Mouse (Mus musculus) testis, adult 2 months (tissue): ENCODE data around the gene Gmfg. TPM values are rescaled to one million over a fixed set of nuclear protein-coding genes. Genes with fewer than 3 reads are reported as not detected.

ENCODE experiments used
- H3K27ac ChIP-seq: fragments of 200-500 bp; 2 replicates; pipeline ENCODE4 v1.5.1; 2012; ENCODE audit warnings: low read depth, low read length; ENCODE audit not compliant: control insufficient read depth, insufficient read depth
- H3K27me3 ChIP-seq: fragments of 200-500 bp; 2 replicates; pipeline ENCODE4 v1.6.1; 2012; ENCODE audit warnings: mild to moderate bottlenecking, low read length, moderate library complexity; ENCODE audit not compliant: control insufficient read depth, insufficient read depth
- H3K36me3 ChIP-seq: fragments of 200-500 bp; 2 replicates; pipeline ENCODE4 v1.6.1; 2012; ENCODE audit warnings: mild to moderate bottlenecking, low read length; ENCODE audit not compliant: control insufficient read depth, insufficient read depth
- H3K4me1 ChIP-seq: fragments of 200-500 bp; 2 replicates; pipeline ENCODE4 v1.6.1; 2012; ENCODE audit warnings: low read length; ENCODE audit not compliant: control insufficient read depth, insufficient read depth
- H3K4me3 ChIP-seq: fragments of 200-500 bp; 2 replicates; pipeline ENCODE4 v1.5.1; 2012; ENCODE audit warnings: low read depth, mild to moderate bottlenecking, low read length, moderate library complexity, mixed read lengths; ENCODE audit not compliant: control insufficient read depth
- CTCF ChIP-seq: fragments of 200-500 bp; IDR thresholded peaks from 2 replicates; pipeline ENCODE4 v1.5.1; 2012; ENCODE audit warnings: low read depth, mild to moderate bottlenecking, inconsistent platforms, low read length, moderate library complexity; ENCODE audit not compliant: control insufficient read depth, insufficient read depth, insufficient replicate concordance
- POLR2A ChIP-seq: fragments of 200-500 bp; IDR thresholded peaks from 2 replicates; pipeline ENCODE4 v1.6.1; 2012; ENCODE audit warnings: low read depth, mild to moderate bottlenecking, inconsistent platforms, low read length, moderate library complexity; ENCODE audit not compliant: control insufficient read depth
- polyA plus RNA-seq: library from polyadenylated mRNA; depleted of rRNA; stranded (reverse); fragments of >200 nt; gene quantifications from 2 replicates; pipeline ENCODE4 v1.2.3, GENCODE M21; 2012

The Gmfg gene
- polyA plus RNA-seq, 1 experiment: 8.8 TPM

DNA sequence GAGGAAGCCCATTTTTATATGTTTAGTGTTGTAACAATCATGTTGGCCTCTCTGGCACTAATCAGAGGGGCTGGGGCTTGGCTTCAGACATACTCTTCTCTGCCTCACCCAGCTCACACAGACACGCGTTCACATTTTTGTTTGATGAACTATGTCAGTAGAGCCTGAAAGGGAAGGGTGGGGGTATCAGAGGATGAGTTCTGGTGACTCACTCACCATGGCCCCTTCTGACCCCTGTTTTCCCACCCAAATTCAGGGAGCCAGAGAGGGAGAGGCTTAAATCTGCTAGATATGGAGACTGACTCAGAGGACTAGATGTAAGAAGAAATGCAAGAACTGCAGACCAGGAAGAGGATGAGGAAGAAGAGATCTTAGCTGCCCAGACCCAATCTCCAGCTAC lies 17.8 kb upstream of the Gmfg start:
- Histone ChIP-seq H3K27me3 (no peaks in the 10 kb centered on the region), H3K36me3 (peaks cover 4% of the 10 kb centered on the region), H3K4me1 (peaks cover 2% of the 10 kb centered on the region; the same call in 1 of the 2 replicates), H3K4me3 (no peak overlapping the region), H3K27ac (no peak overlapping the region)
- TF ChIP-seq POLR2A (no peak), CTCF (no peak)

DNA sequence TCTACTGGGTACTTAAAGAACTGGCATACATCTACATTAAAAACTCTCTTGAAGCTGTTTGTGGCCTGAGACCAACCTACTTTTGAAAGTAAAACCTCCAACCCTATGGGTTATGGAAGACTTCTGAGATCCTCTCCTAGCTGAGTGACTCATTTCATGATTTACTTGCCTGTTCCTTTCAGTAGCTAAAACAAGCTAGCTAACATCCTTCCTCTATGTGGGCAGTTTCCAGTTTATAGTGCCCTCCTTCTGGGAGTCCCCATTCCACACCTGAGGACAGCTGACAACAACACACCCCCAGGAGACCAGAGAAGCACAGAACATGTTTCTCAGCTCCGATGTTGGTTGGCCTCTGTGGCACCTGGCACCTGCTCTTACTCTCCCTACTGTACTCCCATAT lies 14.2 kb upstream of the Gmfg start:
- no peak overlapping the region for H3K27ac ChIP-seq
- H3K4me1 ChIP-seq: peaks cover 2% of the 10 kb centered on the region; the same call in 1 of the 2 replicates
- TF ChIP-seq CTCF: no peak
- TF ChIP-seq POLR2A: no peak
- no peak overlapping the region for H3K4me3 ChIP-seq
- peaks cover 3% of the 10 kb centered on the region for H3K36me3 ChIP-seq
- H3K27me3 ChIP-seq: no peaks in the 10 kb centered on the region

DNA sequence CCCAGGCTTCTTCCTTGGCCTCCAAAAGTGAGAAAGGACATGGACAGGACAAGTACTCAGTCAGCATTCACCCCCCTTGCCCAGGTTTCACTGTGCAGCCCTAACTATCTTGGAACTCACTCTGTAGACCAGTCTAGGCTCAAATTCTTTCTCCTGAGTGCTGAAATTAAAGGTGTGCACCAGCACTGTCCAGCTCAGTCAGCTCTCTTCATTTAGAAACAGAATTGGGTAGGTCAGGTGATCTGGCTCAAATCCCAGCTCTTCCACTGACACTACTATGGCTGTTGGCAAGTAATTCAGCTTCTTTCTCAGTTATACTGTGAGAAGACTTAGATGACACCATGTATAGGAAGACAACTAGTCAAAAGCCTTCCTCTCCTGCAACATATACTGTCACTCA lies 9.5 kb upstream of the Gmfg start:
- H3K27me3 ChIP-seq: no peaks in the 10 kb centered on the region
- peaks cover 3% of the 10 kb centered on the region; the same call in 1 of the 2 replicates for H3K36me3 ChIP-seq
- H3K4me1 ChIP-seq: peaks cover 2% of the 10 kb centered on the region; the same call in 1 of the 2 replicates
- no peak overlapping the region for H3K27ac ChIP-seq
- H3K4me3 ChIP-seq: no peak overlapping the region
- TF ChIP-seq CTCF: no peak

DNA sequence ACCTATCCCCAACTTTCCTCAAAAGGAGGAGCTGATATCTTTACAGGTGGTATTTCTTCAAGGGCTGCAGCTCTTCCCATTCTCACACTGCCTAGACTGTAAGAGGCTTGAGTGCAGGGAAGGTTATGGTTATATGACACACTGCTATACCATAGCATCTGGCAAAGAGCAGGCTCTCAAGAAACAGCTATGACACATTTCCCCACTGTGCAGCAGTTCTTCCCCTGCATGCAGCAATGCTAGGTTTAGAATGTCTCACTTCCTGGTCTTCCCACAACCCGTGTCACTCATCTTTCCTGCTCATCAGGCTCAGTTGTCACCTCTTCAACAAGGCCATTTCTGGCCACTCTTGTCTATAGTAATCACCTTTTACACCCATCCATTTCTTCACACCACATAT lies 6.7 kb upstream of the Gmfg start:
- Histone ChIP-seq H3K4me1 (no peaks in the 10 kb centered on the region), H3K4me3 (no peak overlapping the region), H3K36me3 (no peaks in the 10 kb centered on the region), H3K27me3 (no peaks in the 10 kb centered on the region), H3K27ac (no peak overlapping the region)
- TF ChIP-seq CTCF: no peak
- TF ChIP-seq POLR2A: no peak

DNA sequence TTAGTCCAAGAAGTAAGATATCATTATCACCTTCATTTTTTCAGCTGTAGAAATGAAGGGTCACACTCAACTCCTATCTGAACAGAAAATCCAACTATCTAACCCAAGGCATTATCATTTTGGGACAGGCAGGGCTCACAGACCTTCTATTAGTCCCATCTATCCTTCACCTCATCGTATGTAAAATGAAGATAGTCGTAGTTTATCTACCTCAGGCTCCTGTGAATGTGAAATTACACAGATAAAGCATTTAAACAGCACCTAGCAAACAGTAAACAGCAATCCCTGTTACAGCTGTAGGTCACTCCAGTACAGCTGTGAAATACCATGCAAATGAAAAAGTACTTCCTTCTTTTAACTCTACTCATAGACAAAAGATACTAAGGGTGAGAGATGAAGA lies 5.0 kb upstream of the Gmfg start:
- peaks cover 1% of the 10 kb centered on the region for H3K4me1 ChIP-seq
- H3K36me3 ChIP-seq: no peaks in the 10 kb centered on the region
- no peak overlapping the region for H3K4me3 ChIP-seq
- no peaks in the 10 kb centered on the region for H3K27me3 ChIP-seq
- TF ChIP-seq POLR2A: no peak
- TF ChIP-seq CTCF: no peak
- no peak overlapping the region for H3K27ac ChIP-seq

DNA sequence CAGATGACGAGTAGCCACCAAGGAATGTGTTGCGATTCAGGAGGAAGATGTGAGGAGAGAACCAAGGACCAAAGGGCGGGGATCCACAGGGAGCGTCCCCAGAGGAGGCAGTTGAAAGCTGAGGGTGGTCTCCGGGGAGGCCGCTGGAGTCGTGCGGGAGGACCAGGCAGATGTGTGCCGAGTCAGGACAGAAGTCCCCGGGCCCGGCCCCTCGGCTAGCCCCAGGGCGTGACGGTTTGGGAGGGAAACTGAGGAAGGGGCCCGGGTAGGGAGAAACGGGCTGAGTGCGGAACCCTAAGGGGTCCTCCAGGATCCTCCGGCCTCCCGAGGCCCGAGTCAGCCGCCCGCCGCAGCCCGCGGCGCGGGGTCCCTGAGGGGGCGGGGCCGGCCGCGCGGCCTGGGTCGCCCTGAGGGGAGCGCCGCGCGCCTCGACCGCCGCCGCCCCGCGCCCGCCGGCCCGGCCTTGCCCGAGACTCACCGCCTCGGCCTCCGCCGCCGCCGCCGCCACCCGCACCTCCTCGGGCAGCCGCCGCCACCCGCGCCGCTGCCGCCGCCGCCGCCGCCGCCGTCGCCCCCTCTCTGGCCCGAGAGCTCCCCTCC lies 1.5 kb upstream of the Gmfg start:
- H3K27ac ChIP-seq: peak overlapping the region; percentile 92
- peak overlapping the region; percentile 96 for H3K4me3 ChIP-seq
- peaks cover 7% of the 10 kb centered on the region for H3K4me1 ChIP-seq
- TF ChIP-seq POLR2A: no peak
- no peak for TF ChIP-seq CTCF
- H3K27me3 ChIP-seq: no peaks in the 10 kb centered on the region
- H3K36me3 ChIP-seq: no peaks in the 10 kb centered on the region

DNA sequence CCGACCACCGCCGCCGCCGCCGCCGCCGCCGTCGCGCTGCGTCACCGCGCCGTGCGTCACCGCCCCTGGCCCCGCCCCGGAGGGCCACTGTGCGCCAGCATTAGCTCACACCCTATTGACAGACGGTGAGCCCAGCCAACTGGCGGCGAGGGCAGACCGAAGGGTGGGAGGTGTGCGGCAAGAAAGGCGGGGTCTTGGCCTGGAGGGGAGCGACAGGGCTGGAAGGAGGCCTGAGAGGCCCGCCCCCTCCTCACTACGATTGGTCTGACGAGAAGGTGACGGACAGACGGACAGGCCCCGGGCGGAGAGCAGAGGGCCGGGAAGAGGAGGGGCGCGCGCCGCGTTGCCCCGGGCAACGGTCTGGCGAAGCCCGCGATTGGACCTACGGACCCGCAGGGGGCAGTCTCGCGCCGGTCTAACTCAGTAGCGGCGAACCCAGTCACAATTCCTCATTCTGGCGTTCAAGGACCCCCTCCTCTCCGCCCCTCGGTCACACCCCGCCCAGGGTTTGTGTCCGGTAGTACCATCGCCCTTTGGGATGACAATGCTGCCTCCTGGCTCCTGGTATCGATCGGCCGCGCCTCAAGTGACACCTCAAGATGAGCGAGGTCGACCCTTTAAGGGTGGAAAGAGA lies 859 bp upstream of the Gmfg start:
- no peaks in the 10 kb centered on the region for H3K27me3 ChIP-seq
- TF ChIP-seq POLR2A (peak; percentile 64; the same call in 1 of the 2 replicates), CTCF (peak; percentile 70; the same call in 1 of the 2 replicates)
- no peaks in the 10 kb centered on the region for H3K36me3 ChIP-seq
- peak overlapping the region; percentile 84 for H3K27ac ChIP-seq
- peak overlapping the region; percentile 96 for H3K4me3 ChIP-seq
- peaks cover 7% of the 10 kb centered on the region for H3K4me1 ChIP-seq
